ENCODE assay signal across 14 mouse cellular contexts in genomic region chr10:53917517-53917916, GRCm38 (mm10).
"Had no signal": no experiment of that assay in that cellular context is flagged by ENCODE, and none has a peak within 500 bp of the region (broad histone marks: within the 10 kb centered on the region; RNA-seq: fewer than 3 reads in every experiment).

No protein-coding gene starts in this region.

- H3K27me3 ChIP-seq: limb, embryonic 15.5 days; megakaryocyte, embryonic 14.5 days; midbrain, embryonic 12.5 days; neural tube, embryonic 12.5 days had no signal

- DNase-seq: kidney, adult 18-20 months; kidney, postnatal 25 days; layer of hippocampus, adult 9-11 months; layer of hippocampus, postnatal 36 days; lung, postnatal 4 days; thymus, adult 18-20 months; thymus, postnatal 14 days had no signal

- H3K4me1 ChIP-seq: limb, embryonic 15.5 days; midbrain, embryonic 12.5 days; neural tube, embryonic 12.5 days had no signal

- H3K27ac ChIP-seq: limb, embryonic 15.5 days; midbrain, embryonic 12.5 days; neural tube, embryonic 12.5 days had no signal

- H3K9ac ChIP-seq: limb, embryonic 15.5 days; midbrain, embryonic 12.5 days; neural tube, embryonic 12.5 days had no signal

- H3K4me3 ChIP-seq: limb, embryonic 15.5 days; megakaryocyte, embryonic 14.5 days; midbrain, embryonic 12.5 days; neural tube, embryonic 12.5 days had no signal

- H3K36me3 ChIP-seq: midbrain, embryonic 12.5 days; neural tube, embryonic 12.5 days had no signal

- ATAC-seq: hindbrain, embryonic 16.5 days; inflammation-experienced regulatory T-cells, adult 6 months; lung, postnatal 0 days had no signal

- H3K4me2 ChIP-seq: limb, embryonic 15.5 days; midbrain, embryonic 12.5 days; neural tube, embryonic 12.5 days had no signal

- H3K9me3 ChIP-seq: limb, embryonic 15.5 days; megakaryocyte, embryonic 14.5 days; midbrain, embryonic 12.5 days; neural tube, embryonic 12.5 days had no signal
